Mouse (Mus musculus) intestine, postnatal 0 days (tissue): ENCODE measurements around the gene Zmym6. TPM values are rescaled to one million over a fixed set of nuclear protein-coding genes. Genes with fewer than 3 reads are reported as not detected.
"Not testable (repeated sequence)": the region's sequence is repeated elsewhere in the genome, so short reads cannot be mapped to it uniquely, and the experiment has no call there.

Experiments
- ATAC-seq: fragments of 200-750 bp; cut with Nextera tagmentation; 2 replicates; pipeline ENCODE4 v1.8.0; 2017; ENCODE audit warnings: mild to moderate bottlenecking, moderate TSS enrichment, moderate library complexity
- H3K27ac ChIP-seq: fragments of 300-500 bp; sonication (generic); 2 replicates; pipeline ENCODE4 v1.5.1; 2014; ENCODE audit warnings: mild to moderate bottlenecking, low read depth, low read length, moderate library complexity
- H3K27me3 ChIP-seq: fragments of 300-500 bp; sonication (generic); replicated peaks from 2 replicates; pipeline ENCODE4 v1.6.1; 2014; ENCODE audit warnings: low read length, mixed read lengths; ENCODE audit not compliant: control insufficient read depth, insufficient read depth
- H3K36me3 ChIP-seq: fragments of 300-500 bp; sonication (generic); 2 replicates; pipeline ENCODE4 v1.6.1; 2014; ENCODE audit warnings: mild to moderate bottlenecking, moderate library complexity; ENCODE audit not compliant: control insufficient read depth, insufficient read depth
- H3K4me1 ChIP-seq: fragments of 300-500 bp; sonication (generic); replicated peaks from 2 replicates; pipeline ENCODE4 v1.6.1; 2014; ENCODE audit warnings: antibody characterized with exemption, low read length, mixed read lengths; ENCODE audit not compliant: control insufficient read depth, insufficient read depth
- H3K4me2 ChIP-seq: fragments of 300-500 bp; sonication (generic); replicated peaks from 2 replicates; pipeline ENCODE4 v1.6.1; 2014; ENCODE audit warnings: low read depth, mild to moderate bottlenecking, moderate library complexity
- H3K4me3 ChIP-seq: fragments of 300-500 bp; sonication (generic); 2 replicates; pipeline ENCODE4 v1.5.1; 2014; ENCODE audit warnings: low read depth, low read length
- H3K9ac ChIP-seq: fragments of 300-500 bp; sonication (generic); 2 replicates; pipeline ENCODE4 v1.6.1; 2014; ENCODE audit warnings: mild to moderate bottlenecking, low read depth, low read length
- H3K9me3 ChIP-seq: fragments of 300-500 bp; sonication (generic); 2 replicates; pipeline ENCODE4 v1.6.1; 2016; ENCODE audit warnings: mixed run types; ENCODE audit not compliant: control insufficient read depth
- CTCF ChIP-seq: sonication (generic); IDR thresholded peaks from 2 replicates; pipeline ENCODE4 v1.5.1; 2016; ENCODE audit warnings: low read depth, mild to moderate bottlenecking, control low read depth, antibody characterized with exemption, moderate library complexity
- WGBS: fragments of 180-500 bp; shearing (Covaris S2); extraction: QIAGEN DNeasy Blood & Tissue Kit; methylation state at CpG from one replicate; pipeline ENCODE4 v1.1.7; 2014; 5-methylcytosine and 5-hydroxymethylcytosine counted together
- polyA plus RNA-seq: library from polyadenylated mRNA; unstranded; fragments of >200 nt; fragmentation: Nextera tagmentation; extraction: Ambion mirVana; gene quantifications from 2 replicates; pipeline ENCODE4 v1.2.1, GENCODE M21; 2015

The Zmym6 gene
- polyA plus RNA-seq, 1 experiment from 2014 or later, result 5.0 TPM

DNA sequence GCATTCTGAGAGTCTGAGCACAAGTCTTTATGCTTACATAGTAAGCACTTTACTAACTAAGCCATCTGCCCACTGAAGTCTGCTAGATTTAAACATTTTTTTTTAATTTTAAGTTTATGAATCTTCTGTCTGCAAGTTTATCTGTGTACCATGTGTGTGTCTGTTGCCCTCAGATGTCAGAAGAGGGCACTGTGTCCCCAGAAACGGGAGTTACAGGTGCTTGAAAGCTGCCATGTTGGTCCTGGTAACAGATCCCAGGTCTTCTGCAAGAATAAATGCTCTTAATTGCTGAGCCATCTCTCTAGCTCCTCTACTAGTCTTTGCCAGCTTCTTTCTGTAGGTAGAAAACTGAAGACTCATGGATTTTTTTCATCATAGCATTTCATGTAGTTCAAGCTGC, 2.3 kb upstream of the Zmym6 start:
- Histone ChIP-seq H3K36me3 (no peaks in the 10 kb centered on the region; the same call in 1 of the 2 replicates), H3K27me3 (no peaks in the 10 kb centered on the region), H3K27ac (no peak overlapping the region), H3K4me3 (no peak overlapping the region), H3K9ac (no peak overlapping the region), H3K4me2 (no peak overlapping the region), H3K9me3 (no peaks in the 10 kb centered on the region), H3K4me1 (0 out of 2 replicates have a peak, but pooled peaks cover 5% of the 10 kb centered on the region)
- WGBS, result 65% methylated on average over 1 of the region's 1 CpGs
- ATAC-seq, result no peak
- peak; percentile 26; the same call in 1 of the 2 replicates for TF ChIP-seq CTCF

DNA sequence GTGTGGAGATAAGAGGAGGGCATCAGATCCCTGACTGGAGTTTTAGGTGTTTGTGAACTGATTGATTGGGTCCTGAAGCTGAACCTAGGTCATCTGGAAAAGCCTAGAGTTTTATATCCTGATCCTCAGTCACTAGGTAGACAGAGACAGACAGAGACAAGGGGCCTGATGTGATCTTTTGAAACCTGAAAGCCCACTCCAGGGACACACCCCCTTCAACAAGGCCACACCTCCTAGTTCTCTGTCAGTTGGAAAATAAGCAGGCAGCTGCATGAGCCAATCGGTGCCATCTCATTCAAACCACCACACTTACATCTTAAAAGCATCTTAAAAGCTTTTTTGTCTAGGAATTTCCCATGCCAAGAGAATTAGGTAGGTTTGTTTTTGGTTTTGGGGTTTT, 3.6 kb downstream of the Zmym6 start:
- no peak overlapping the region for H3K9ac ChIP-seq
- no peak for ATAC-seq

DNA sequence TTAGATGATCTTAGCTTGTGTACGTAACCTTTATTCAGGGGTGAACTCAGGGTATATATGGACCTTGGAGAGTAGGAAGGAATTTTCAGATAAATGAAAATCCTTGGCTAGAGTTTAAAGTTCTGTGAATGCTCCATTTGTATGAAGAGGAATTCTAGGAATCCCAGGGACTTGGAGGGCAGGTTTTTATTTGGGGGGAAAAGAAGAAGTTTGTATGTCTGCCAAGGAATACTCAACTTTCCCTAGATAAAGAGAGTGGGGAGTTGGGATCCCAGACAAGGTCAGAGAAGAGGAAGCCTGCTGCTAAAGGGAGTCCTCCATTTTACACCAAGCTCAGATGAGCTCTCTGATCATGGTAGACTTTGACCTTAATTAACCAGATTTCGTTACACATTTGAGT, 5.9 kb downstream of the Zmym6 start:
- no peak for ATAC-seq
- peaks cover 4% of the 10 kb centered on the region for H3K36me3 ChIP-seq
- no peak overlapping the region for H3K4me2 ChIP-seq
- no peak overlapping the region for H3K9ac ChIP-seq
- H3K4me3 ChIP-seq, result no peak overlapping the region
- H3K4me1 ChIP-seq, result 0 out of 2 replicates have a peak, but pooled peaks cover 1% of the 10 kb centered on the region
- H3K9me3 ChIP-seq, result no peaks in the 10 kb centered on the region
- TF ChIP-seq CTCF, result no peak
- H3K27ac ChIP-seq, result no peak overlapping the region
- no peaks in the 10 kb centered on the region for H3K27me3 ChIP-seq
- 91% methylated on average over 2 of the region's 2 CpGs for WGBS

More for the DNA sequence above, 3.6 kb downstream of the Zmym6 start:
- no peak overlapping the region for H3K27ac ChIP-seq
- WGBS, result 25% methylated on average over 1 of the region's 1 CpGs
- no peak overlapping the region for H3K4me3 ChIP-seq
- H3K36me3 ChIP-seq, result no peaks in the 10 kb centered on the region; the same call in 1 of the 2 replicates
- TF ChIP-seq CTCF, result no peak
- H3K9me3 ChIP-seq, result no peaks in the 10 kb centered on the region
- 0 out of 2 replicates have a peak, but pooled peaks cover 5% of the 10 kb centered on the region for H3K4me1 ChIP-seq
- no peaks in the 10 kb centered on the region for H3K27me3 ChIP-seq
- no peak overlapping the region for H3K4me2 ChIP-seq

DNA sequence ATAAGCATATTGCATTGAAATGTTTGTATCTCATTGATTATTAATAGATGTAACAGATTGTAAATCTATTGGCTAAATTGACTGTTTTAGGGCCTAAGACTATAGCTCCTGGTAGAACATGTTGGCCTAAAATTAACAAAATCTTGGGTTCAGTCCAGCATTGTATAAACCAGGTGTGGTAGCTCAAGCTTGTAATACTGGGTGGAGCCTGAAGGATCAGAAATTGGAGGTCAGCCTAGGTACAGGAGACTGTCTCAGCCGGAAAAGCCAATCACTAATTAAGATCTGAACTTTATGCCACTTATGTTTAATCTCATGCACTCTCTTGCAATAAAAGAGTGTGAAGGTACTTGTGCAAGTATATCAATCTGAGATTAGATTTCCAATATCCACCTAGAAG, 8.6 kb downstream of the Zmym6 start:
- H3K4me1 ChIP-seq, result no peaks in the 10 kb centered on the region
- no peak overlapping the region for H3K9ac ChIP-seq
- 56% methylated on average over 1 of the region's 1 CpGs for WGBS
- H3K9me3 ChIP-seq, result no peaks in the 10 kb centered on the region
- no peaks in the 10 kb centered on the region for H3K27me3 ChIP-seq
- H3K4me2 ChIP-seq, result no peak overlapping the region
- peaks cover 10% of the 10 kb centered on the region for H3K36me3 ChIP-seq
- ATAC-seq, result no peak
- no peak overlapping the region for H3K27ac ChIP-seq
- TF ChIP-seq CTCF, result no peak
- H3K4me3 ChIP-seq, result no peak overlapping the region

DNA sequence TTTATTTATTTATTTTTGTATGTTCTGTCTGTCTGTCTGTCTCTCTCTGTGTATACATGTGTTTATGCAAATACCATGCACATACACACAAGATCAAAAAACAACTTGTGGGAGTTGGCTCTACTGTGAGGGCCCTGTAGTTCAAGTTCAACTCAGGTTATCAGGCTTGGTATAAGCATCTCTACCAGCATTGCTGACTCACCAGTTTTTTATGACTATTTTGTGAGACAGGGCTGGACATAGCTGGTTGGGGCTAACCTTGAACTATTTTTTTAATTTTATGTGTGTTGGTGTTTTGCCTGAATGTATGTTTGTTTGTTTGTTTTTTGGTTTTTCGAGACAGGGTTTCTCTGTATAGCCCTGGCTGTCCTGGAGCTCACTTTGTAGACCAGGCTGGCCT, 14.0 kb downstream of the Zmym6 start:
- no peak for ATAC-seq
- Histone ChIP-seq H3K9ac (no peak overlapping the region), H3K4me3 (no peak overlapping the region), H3K27ac (no peak overlapping the region), H3K4me1 (no peaks in the 10 kb centered on the region), H3K36me3 (peaks cover 18% of the 10 kb centered on the region), H3K4me2 (no peak overlapping the region), H3K9me3 (no peaks in the 10 kb centered on the region), H3K27me3 (no peaks in the 10 kb centered on the region)
- WGBS, result 92% methylated on average over 1 of the region's 1 CpGs
- TF ChIP-seq CTCF, result no peak

DNA sequence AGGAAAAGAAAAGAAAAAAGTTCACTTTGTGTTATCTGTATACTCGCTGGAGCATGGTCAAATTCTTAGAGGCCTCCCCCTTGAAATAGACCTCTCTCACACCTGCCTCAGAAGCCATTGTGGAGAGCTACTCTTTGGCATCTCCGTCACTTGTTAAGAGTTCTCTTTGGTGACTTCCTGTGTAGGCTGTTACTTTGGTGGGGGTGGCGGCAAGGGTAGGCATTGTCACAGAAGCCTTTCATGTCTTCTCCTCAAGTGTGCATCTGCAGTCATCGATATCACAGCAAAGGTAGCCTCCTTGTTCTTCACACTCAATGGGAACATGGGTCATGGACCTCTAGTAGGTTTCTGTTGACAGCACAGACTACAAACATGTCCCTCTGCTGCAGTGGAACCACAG, 17.9 kb downstream of the Zmym6 start:
- Histone ChIP-seq H3K36me3 (peaks cover 12% of the 10 kb centered on the region; the same call in 1 of the 2 replicates), H3K4me2 (no peak overlapping the region), H3K27ac (no peak overlapping the region), H3K9me3 (no peaks in the 10 kb centered on the region), H3K4me1 (no peaks in the 10 kb centered on the region), H3K9ac (no peak overlapping the region), H3K4me3 (no peak overlapping the region), H3K27me3 (no peaks in the 10 kb centered on the region)
- no peak for ATAC-seq
- no peak for TF ChIP-seq CTCF
- 94% methylated on average over 4 of the region's 4 CpGs for WGBS

DNA sequence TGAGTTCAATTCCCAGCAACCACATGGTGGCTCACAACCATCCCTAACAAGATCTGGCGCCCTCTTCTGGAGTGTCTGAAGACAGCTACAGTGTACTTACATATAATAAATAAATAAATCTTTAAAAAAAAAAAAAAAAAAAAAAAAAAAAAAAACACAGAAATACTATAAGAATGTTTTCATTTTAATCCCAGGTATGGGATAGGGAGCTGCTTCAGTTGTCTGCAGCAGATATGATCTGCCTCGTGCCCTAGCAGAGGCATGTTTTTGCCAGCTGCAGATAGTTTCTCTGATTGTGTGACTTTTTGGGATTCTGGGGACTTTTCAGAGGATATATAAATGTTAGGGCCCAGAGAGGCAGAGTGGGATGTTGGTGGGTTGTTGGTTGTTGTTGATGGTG, 22.4 kb downstream of the Zmym6 start:
- not testable (repeated sequence) for H3K27ac ChIP-seq, H3K4me2 ChIP-seq, H3K27me3 ChIP-seq, H3K9ac ChIP-seq, H3K9me3 ChIP-seq, H3K4me1 ChIP-seq, H3K4me3 ChIP-seq, ATAC-seq
- WGBS, result 100% methylated on average over 1 of the region's 2 CpGs
- H3K36me3 ChIP-seq, result peaks cover 11% of the 10 kb centered on the region; the same call in 1 of the 2 replicates
